Mouse (Mus musculus) adrenal gland, adult 8-10 months (tissue): Measurements from ENCODE around the gene Cd40lg. TPM values are rescaled to one million over a fixed set of nuclear protein-coding genes. Genes with fewer than 3 reads are reported as not detected.

Source experiments
- total RNA-seq, 4 experiments: library from RNA; stranded (reverse); gene quantifications; 2 replicates each; pipeline ENCODE4 v1.2.4; 2022

The Cd40lg gene
- total RNA-seq, 4 experiments from 2014 or later = 0.24 TPM; not detected in 3

Other genes starting within 250 kb of the Cd40lg start
- gene Brs3, start 169.1 kb upstream of the Cd40lg start, total RNA-seq = not detected
- gene Htatsf1, start 158.6 kb upstream of the Cd40lg start, total RNA-seq = 10 to 100 TPM; 37.9 to 52.9 (median 47.0) TPM
- gene Vgll1, start 124.0 kb upstream of the Cd40lg start, total RNA-seq = not detected
- gene Arhgef6, start 126.6 kb downstream of the Cd40lg start, total RNA-seq = 10 to 100 TPM; 46.2 to 57.7 (median 53.8) TPM
- gene Rbmx, start 180.9 kb downstream of the Cd40lg start, total RNA-seq = 10 to 100 TPM; 21.9 to 48.7 (median 41.2) TPM
- not detected for gene Gm364, start 197.0 kb downstream of the Cd40lg start, total RNA-seq